Mouse (Mus musculus) CH12.LX (cell line): ENCODE data around the gene H1f0.

Source experiments
- CTCF ChIP-seq, 2 experiments: IDR thresholded peaks in 1 of 2; conservative IDR thresholded peaks in 1 of 2; 2 replicates each; pipeline ENCODE4 v1.5.1; 2011 to 2012; ENCODE audit warnings: low read depth in 2 of 2, low read length in 2 of 2, improper control_type of control experiment in 1 of 2, inconsistent platforms in 1 of 2, mild to moderate bottlenecking in 1 of 2, moderate library complexity in 1 of 2
- EP300 ChIP-seq: IDR thresholded peaks from 2 replicates; pipeline ENCODE4 v1.6.1; 2011; ENCODE audit warnings: low read length, improper control_type of control experiment
- MAX ChIP-seq: IDR thresholded peaks from 2 replicates; pipeline ENCODE4 v1.6.1; 2011; ENCODE audit warnings: low read length, improper control_type of control experiment
- MEF2A ChIP-seq: IDR thresholded peaks from 2 replicates; pipeline ENCODE4 v1.6.1; 2014; ENCODE audit warnings: low read depth, mild to moderate bottlenecking, inconsistent platforms, low read length, improper control_type of control experiment, borderline replicate concordance
- NRF1 ChIP-seq: IDR thresholded peaks from 2 replicates; pipeline ENCODE4 v1.6.1; 2014; ENCODE audit warnings: low read depth, mild to moderate bottlenecking, inconsistent platforms, low read length, improper control_type of control experiment, moderate library complexity
- POLR2A ChIP-seq: IDR thresholded peaks from 2 replicates; pipeline ENCODE4 v1.6.1; 2011; ENCODE audit warnings: low read depth, mild to moderate bottlenecking, improper control_type of control experiment, low read length
- POLR2AphosphoS2 ChIP-seq: IDR thresholded peaks from 2 replicates; pipeline ENCODE4 v1.6.1; 2011; ENCODE audit warnings: low read depth, low read length, improper control_type of control experiment
- USF1 ChIP-seq: IDR thresholded peaks from 2 replicates; pipeline ENCODE4 v1.6.1; 2014; ENCODE audit warnings: low read depth, mild to moderate bottlenecking, inconsistent platforms, low read length, improper control_type of control experiment

GRCm38 (mm10) chr15:79009734-79010133 is 18.5 kb upstream of the H1f0 start:
- TF ChIP-seq CTCF (conservative IDR thresholded peaks at IDR 0.05 in 1 of 2, IDR thresholded peaks at IDR 0.05 in 1 of 2; ENCODE audit: low read depth in 2 of 2, low read length in 2 of 2), result no peak
- no peak for TF ChIP-seq POLR2A
- no peak for TF ChIP-seq NRF1
- no peak for TF ChIP-seq MEF2A
- TF ChIP-seq EP300, result no peak
- TF ChIP-seq MAX, result no peak
- no peak for TF ChIP-seq POLR2AphosphoS2
- no peak for TF ChIP-seq USF1
